Mouse (Mus musculus): ENCODE measurements around the gene Pdik1l. TPM values are rescaled to one million over a fixed set of nuclear protein-coding genes. Genes with fewer than 3 reads are reported as not detected.

Pdik1l gene
- polyA plus RNA-seq, 2 experiments: 9.6 to 18.4 TPM

DNA sequence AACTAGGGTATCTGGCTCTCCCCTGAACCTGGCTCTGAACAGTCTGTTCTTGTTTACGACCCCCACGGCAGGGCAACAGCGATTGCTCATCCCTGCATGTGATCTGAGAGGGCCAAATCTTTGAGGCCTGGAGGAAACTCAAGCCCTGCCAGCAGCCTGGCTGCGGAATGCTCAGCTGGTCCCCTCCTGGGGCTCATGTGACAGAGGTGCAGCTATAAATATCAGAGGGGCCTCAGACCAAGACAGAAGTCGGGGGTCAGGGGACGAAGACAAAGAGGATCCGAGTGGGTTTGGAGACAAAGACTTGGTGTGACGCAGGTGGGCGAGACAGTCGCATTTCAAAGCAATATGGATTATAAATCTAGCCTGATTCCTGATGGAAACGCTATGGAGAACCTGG is 27.2 kb upstream of the Pdik1l start, which contains the start of gene Trim63:
Gene Trim63 (plus strand): TSS at position 245 of the 400 bp plus-strand sequence.
- 29% methylated on average over 11 of the region's 11 CpGs for whole genome bisulfite sequencing
- H3K27ac ChIP-seq (replicated peaks; ENCODE audit: low read depth, low read length): no peak within 1 kb of the TSS

DNA sequence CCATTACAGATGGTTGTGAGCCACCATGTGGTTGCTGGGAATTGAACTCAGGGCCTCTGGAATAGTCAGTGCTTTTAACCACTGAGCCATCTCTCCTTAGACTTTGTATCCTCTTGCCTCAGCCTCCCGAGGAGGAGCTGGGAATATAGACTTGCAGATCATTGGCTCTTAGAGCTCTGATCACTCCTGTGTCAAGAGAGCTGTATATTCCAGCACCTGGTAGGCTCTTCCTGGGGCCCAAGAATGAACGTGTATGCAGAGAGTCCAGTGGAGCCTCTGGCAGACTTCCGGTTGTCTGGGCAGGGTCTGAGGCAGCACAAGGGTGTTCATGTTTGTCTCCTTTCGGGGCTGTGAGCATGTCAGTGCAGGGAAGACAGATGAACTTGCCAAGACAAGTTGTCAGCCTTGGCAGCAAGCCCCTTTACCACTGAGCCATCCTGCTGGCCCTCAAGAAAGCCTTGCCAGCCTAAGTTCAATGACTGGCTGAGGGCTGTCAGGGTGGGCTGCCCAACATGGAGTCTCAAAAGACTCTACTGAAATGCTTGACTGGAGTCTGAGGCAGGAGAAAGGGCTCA is 26.5 kb upstream of the Pdik1l start:
- no peaks in the 10 kb centered on the region for H3K36me3 ChIP-seq (ENCODE audit: control insufficient read depth, insufficient read depth, low read length)
- H3K27ac ChIP-seq (replicated peaks; ENCODE audit: low read depth, low read length): no peak overlapping the region
- no peak for TF ChIP-seq POLR2A (IDR thresholded peaks at IDR 0.05; ENCODE audit: borderline replicate concordance, extremely low read depth, insufficient read depth, insufficient read length)
- H3K9me3 ChIP-seq (ENCODE audit: control insufficient read depth, low read length): no peaks in the 10 kb centered on the region; the same call in 1 of the 2 replicates
- H3K27me3 ChIP-seq (ENCODE audit: control insufficient read depth, insufficient read depth, low read length): no peaks in the 10 kb centered on the region
- no peak overlapping the region for H3K4me2 ChIP-seq (replicated peaks; ENCODE audit: low read depth, low read length, severe bottlenecking)
- no peak overlapping the region for H3K9ac ChIP-seq (ENCODE audit: low read depth, low read length, severe bottlenecking)
- peaks cover 7% of the 10 kb centered on the region; the same call in 1 of the 2 replicates for H3K4me1 ChIP-seq (ENCODE audit: control insufficient read depth, insufficient read depth, low read length)
- H3K4me3 ChIP-seq (replicated peaks; ENCODE audit: low read length): no peak overlapping the region
- ATAC-seq (ENCODE audit: low FRiP score, low read depth): no peak
- no peak for DNase-seq (ENCODE audit: low spot score)
- WGBS: 76% methylated on average over 4 of the region's 4 CpGs

More for the DNA sequence above, 27.2 kb upstream of the Pdik1l start, which contains the start of gene Trim63:
- H3K36me3 ChIP-seq (ENCODE audit: control insufficient read depth, insufficient read depth, low read length): no peaks in the 10 kb centered on the region
- H3K4me2 ChIP-seq (replicated peaks; ENCODE audit: low read depth, low read length, severe bottlenecking): no peak within 1 kb of the TSS; the same call in 1 of the 2 replicates
- ATAC-seq (ENCODE audit: low FRiP score, low read depth) (peak; percentile 58), DNase-seq (ENCODE audit: low spot score) (peak; percentile 20)
- TF ChIP-seq POLR2A (IDR thresholded peaks at IDR 0.05; ENCODE audit: borderline replicate concordance, extremely low read depth, insufficient read depth, insufficient read length): no peak
- H3K4me1 ChIP-seq (ENCODE audit: control insufficient read depth, insufficient read depth, low read length): peaks cover 7% of the 10 kb centered on the region; the same call in 1 of the 2 replicates
- H3K27me3 ChIP-seq (ENCODE audit: control insufficient read depth, insufficient read depth, low read length): no peaks in the 10 kb centered on the region
- no peak within 1 kb of the TSS for H3K4me3 ChIP-seq (replicated peaks; ENCODE audit: low read length)
- no peaks in the 10 kb centered on the region; the same call in 1 of the 2 replicates for H3K9me3 ChIP-seq (ENCODE audit: control insufficient read depth, low read length)
- no peak within 1 kb of the TSS for H3K9ac ChIP-seq (ENCODE audit: low read depth, low read length, severe bottlenecking)

DNA sequence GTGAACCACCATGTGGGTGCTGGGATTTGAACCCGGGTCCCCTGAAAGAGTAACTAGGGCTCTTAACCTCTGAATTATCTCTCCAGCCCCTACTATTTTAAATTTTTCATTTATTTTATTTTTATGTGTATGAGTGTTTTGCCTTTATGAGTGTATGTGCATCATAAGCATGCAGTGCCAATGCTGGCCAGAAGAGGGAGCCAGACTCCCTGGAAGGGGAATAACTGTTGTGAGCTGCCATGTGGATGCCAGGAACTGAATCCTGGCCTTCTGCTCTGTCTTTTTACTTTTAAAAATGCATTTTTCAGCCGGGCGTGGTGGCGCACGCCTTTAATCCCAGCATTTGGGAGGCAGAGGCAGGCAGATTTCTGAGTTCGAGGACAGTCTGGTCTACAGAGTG is 25.2 kb upstream of the Pdik1l start:
- Histone ChIP-seq H3K9ac (ENCODE audit: low read depth, low read length, severe bottlenecking) (no peak overlapping the region), H3K36me3 (ENCODE audit: control insufficient read depth, insufficient read depth, low read length) (no peaks in the 10 kb centered on the region), H3K4me2 (replicated peaks; ENCODE audit: low read depth, low read length, severe bottlenecking) (no peak overlapping the region), H3K27ac (replicated peaks; ENCODE audit: low read depth, low read length) (no peak overlapping the region), H3K9me3 (ENCODE audit: control insufficient read depth, low read length) (no peaks in the 10 kb centered on the region; the same call in 1 of the 2 replicates), H3K4me1 (ENCODE audit: control insufficient read depth, insufficient read depth, low read length) (peaks cover 7% of the 10 kb centered on the region; the same call in 1 of the 2 replicates), H3K4me3 (replicated peaks; ENCODE audit: low read length) (no peak overlapping the region), H3K27me3 (ENCODE audit: control insufficient read depth, insufficient read depth, low read length) (no peaks in the 10 kb centered on the region)
- WGBS: 96% methylated on average over 6 of the region's 6 CpGs
- ATAC-seq (ENCODE audit: low FRiP score, low read depth): no peak
- no peak for TF ChIP-seq POLR2A (IDR thresholded peaks at IDR 0.05; ENCODE audit: borderline replicate concordance, extremely low read depth, insufficient read depth, insufficient read length)
- no peak for DNase-seq (ENCODE audit: low spot score)

DNA sequence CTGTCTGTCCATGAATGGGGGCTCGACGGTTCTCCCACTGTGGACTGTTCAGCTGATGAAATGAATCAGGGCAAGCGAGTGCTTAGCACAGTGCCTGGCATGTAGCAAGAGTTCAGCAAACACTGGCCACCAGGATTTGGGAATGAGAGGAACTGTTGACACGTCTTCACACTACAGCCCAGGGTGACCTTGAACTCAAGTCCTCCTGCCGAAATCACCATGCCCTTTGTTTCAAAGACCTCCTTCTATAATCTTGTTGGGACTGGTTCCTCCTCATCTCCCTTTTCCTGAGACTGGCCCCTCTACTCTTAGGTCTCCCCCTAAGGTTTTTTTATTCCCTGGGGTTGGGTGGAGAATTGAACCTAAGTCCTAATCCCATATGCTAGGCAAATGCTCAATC is 24.6 kb upstream of the Pdik1l start:
- Histone ChIP-seq H3K9me3 (ENCODE audit: control insufficient read depth, low read length) (no peaks in the 10 kb centered on the region; the same call in 1 of the 2 replicates), H3K27ac (replicated peaks; ENCODE audit: low read depth, low read length) (no peak overlapping the region), H3K4me3 (replicated peaks; ENCODE audit: low read length) (no peak overlapping the region), H3K36me3 (ENCODE audit: control insufficient read depth, insufficient read depth, low read length) (no peaks in the 10 kb centered on the region), H3K27me3 (ENCODE audit: control insufficient read depth, insufficient read depth, low read length) (no peaks in the 10 kb centered on the region), H3K4me2 (replicated peaks; ENCODE audit: low read depth, low read length, severe bottlenecking) (no peak overlapping the region), H3K9ac (ENCODE audit: low read depth, low read length, severe bottlenecking) (no peak overlapping the region), H3K4me1 (ENCODE audit: control insufficient read depth, insufficient read depth, low read length) (peaks cover 10% of the 10 kb centered on the region)
- no peak for TF ChIP-seq POLR2A (IDR thresholded peaks at IDR 0.05; ENCODE audit: borderline replicate concordance, extremely low read depth, insufficient read depth, insufficient read length)
- DNase-seq (ENCODE audit: low spot score) (no peak), ATAC-seq (ENCODE audit: low FRiP score, low read depth) (no peak)
- WGBS: 91% methylated on average over 5 of the region's 5 CpGs

DNA sequence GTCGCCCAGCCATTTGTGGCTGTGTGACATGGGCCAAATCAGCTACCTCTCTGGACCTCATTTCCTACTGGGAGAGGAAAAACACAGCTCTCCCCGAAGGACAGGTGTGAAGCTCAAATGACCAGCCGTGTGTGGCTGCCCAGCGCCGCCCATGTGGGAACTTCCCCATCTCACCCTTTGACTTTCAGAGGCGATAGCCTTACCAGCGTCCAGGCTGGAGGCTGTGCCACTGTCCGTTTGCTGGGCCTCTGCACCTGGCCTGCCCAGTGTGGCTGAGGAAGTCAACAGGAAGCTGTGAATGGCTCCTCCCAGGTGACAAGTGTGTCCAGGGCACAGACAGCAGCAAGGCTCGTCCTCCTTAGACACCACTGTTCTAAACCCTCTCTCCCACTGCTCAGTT is 24.1 kb upstream of the Pdik1l start:
- WGBS: 82% methylated on average over 9 of the region's 9 CpGs
- TF ChIP-seq POLR2A (IDR thresholded peaks at IDR 0.05; ENCODE audit: borderline replicate concordance, extremely low read depth, insufficient read depth, insufficient read length): no peak
- no peak overlapping the region for H3K4me2 ChIP-seq (replicated peaks; ENCODE audit: low read depth, low read length, severe bottlenecking)
- H3K36me3 ChIP-seq (ENCODE audit: control insufficient read depth, insufficient read depth, low read length): no peaks in the 10 kb centered on the region
- peaks cover 14% of the 10 kb centered on the region for H3K4me1 ChIP-seq (ENCODE audit: control insufficient read depth, insufficient read depth, low read length)
- no peaks in the 10 kb centered on the region for H3K27me3 ChIP-seq (ENCODE audit: control insufficient read depth, insufficient read depth, low read length)
- no peak overlapping the region for H3K9ac ChIP-seq (ENCODE audit: low read depth, low read length, severe bottlenecking)
- H3K9me3 ChIP-seq (ENCODE audit: control insufficient read depth, low read length): no peaks in the 10 kb centered on the region; the same call in 1 of the 2 replicates
- no peak for DNase-seq (ENCODE audit: low spot score)
- ATAC-seq (ENCODE audit: low FRiP score, low read depth): no peak
- H3K27ac ChIP-seq (replicated peaks; ENCODE audit: low read depth, low read length): no peak overlapping the region
- no peak overlapping the region for H3K4me3 ChIP-seq (replicated peaks; ENCODE audit: low read length)

Data from limb, embryonic 14.5 days (tissue).